Mouse (Mus musculus) forelimb bud, embryonic 11.5 days (tissue): Measurements from ENCODE around the gene Hspb11.

Experiments used
- DNase-seq: peaks from one replicate; pipeline ENCODE4 v3.0.0-alpha.2; 2012; ENCODE audit warnings: low read depth, low spot score

Gene Hspb11

DNA sequence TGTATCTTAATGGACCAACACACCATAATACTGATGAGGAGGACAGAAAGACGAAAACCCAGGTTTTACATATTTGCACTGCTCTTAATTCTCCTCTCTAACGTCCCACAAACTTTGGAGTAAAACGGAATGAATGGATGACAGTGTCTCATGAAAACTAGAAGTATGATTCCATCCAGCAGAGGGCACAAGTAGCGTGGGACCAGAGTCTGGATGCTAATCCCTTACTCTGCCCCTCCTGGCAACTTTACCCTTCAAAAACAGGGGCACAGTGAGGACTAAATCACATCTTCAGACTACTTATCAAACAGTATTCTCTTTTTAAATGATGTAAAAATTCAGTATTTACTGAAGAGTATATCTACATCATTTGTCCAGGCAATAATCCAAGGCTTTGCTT, 2.9 kb upstream of the Hspb11 start:
- peak; percentile 45 for DNase-seq

GRCm38 (mm10) chr4:107252522-107252921, 871 bp upstream of the Hspb11 start:
- DNase-seq = no peak

- DNase-seq = no peak
Measured at GRCm38 (mm10) chr4:107254414-107254813, 1.0 kb downstream of the Hspb11 start.

DNA sequence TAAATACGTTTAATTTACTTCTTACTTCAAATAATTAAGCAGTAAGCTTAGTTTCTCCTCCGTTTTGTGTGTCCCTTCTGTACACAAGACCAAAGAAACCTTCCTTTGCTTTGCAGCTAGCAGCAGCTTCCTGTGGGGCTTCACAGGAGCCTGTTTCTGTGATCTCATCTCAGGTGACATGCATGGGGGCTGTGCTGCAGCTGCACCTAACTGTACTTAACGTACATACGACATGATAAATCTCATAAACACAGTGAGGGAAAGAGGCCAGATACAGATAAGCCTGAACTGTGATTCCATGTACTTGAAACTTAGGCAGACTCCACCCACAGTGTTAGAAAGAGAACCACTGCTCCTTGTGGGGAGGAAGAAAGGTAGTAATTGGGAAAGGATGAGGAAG, 6.6 kb downstream of the Hspb11 start:
- DNase-seq = no peak

- DNase-seq = no peak
Measured at GRCm38 (mm10) chr4:107273683-107274082, 20.3 kb downstream of the Hspb11 start.

GRCm38 (mm10) chr4:107274511-107274910, 21.1 kb downstream of the Hspb11 start:
- no peak for DNase-seq

DNA sequence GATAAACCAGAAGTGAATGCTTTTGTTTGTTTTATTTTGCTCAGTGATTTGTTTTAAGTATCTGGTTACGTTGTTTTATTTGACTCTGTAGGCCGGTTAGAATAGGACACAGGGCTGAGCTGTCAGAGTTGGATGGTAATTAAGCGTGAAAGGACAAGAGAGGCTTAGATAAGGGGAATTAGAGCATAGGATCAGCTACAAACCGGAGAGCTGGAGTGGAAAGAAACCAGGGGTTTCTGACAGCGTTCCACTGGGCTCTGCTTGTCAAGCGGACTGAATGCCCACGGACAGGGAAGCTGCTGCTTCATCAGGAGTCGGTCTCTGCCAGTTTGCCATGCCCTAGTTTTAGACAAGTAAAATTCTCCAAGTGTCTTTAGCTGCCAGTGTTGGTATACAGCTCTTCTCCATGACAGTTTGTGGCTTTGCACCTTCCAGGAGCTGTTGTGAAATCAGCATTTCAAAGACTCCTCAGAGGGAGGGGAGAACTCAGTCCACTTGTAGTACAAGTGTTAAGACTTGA, 24.9 kb downstream of the Hspb11 start:
- no peak for DNase-seq

DNA sequence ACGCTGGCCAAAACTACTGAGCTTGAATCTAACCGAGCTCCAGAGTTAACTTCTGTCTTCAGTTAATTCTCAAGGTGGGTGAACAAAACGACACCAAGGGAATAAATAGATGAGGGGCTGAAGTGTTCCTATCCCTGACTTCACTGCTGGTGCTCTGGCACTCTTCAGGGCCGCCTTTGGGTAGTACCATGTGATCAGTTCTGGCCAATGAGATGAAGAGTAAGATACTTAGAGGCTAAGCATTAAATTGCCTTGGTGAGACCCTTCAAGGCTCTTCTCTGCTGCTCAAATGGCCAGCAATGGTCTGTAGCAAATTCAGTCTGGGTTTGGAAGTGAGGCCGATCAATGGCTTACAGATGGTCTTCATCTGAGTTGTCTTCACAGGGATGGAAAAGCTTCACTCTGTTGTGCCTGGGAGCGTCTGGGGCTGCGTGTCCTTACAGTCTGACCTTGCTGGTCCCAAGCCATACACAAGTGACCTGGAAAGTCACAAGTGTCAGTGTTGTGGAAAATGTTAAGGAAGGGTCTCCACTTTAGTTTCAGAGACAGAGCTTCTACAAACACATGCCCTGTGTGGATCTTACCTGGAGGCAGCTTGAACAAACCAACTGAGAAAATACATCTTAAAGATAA, 27.6 kb downstream of the Hspb11 start:
- DNase-seq = no peak

- DNase-seq = no peak
Measured at GRCm38 (mm10) chr4:107285446-107286200, 32.2 kb downstream of the Hspb11 start.

DNA sequence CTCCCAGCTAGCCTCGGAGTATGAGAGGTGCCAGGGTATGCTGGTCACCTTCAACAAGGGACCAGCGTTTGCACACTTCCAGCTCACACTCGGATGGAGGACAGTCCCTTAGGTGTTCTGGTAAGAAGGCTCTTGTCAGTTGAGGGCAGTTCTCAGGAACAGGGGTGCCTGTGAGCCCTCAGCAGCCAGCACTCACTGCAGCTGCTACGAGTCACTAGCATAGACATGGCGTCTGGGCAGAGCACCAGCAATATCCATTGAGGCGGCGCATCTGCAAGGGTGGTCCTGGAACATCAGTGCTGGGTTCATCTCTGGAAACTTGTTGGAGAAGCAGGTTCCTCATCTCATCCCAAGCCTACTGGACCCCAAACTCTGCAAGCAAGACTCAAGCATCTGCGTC, 33.0 kb downstream of the Hspb11 start:
- DNase-seq = no peak

- DNase-seq = no peak
Measured at GRCm38 (mm10) chr4:107287517-107287916, 34.1 kb downstream of the Hspb11 start.

- DNase-seq = no peak
Measured at GRCm38 (mm10) chr4:107291611-107292272, 38.3 kb downstream of the Hspb11 start.

GRCm38 (mm10) chr4:107292273-107292662, 38.9 kb downstream of the Hspb11 start:
- no peak for DNase-seq

DNA sequence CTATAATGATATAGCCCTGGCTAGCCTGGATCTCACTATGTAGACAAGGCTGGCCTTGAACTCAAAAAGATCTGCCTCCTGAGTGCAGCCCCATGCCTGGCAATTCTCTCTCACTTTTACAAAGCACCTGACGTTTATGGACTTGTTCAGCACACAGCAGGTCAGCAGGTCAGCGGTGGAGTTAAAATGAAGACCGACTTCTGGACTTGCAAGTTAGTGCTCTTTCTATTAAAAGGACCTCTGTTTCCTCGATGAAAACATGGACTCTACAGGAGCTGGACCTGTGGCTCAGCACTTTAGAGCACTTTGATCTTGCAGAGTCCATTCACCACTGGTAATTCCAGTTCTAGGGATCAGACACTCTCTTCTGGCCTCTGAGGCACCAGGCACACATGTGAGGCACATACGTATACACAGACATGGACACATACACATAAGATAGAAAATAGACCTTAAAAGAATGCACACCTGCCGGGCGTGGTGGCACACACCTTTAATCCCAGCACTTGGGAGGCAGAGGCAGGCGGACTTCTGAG, 44.7 kb downstream of the Hspb11 start:
- no peak for DNase-seq

- no peak for DNase-seq
Measured at GRCm38 (mm10) chr4:107299779-107300340, 46.5 kb downstream of the Hspb11 start.

DNA sequence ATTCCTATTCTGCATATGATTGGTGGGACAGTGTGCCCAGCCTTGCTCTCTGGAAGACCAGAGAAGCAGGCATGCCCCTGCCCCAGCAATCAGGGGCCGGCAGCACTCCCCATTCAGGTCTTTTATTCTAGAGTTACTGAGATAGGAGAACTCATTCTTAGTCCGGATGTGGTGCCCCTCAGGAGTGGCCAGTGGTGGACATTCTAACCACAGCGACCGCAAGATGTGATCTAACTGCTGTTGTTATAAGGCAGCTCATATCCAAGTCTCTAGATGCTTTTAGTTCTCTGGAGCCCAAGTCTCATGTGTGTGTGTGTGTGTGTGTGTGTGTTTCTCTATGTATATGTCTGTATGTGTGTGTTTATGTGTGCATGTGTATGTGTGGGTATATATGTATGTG, 47.0 kb downstream of the Hspb11 start:
- DNase-seq = no peak

- no peak for DNase-seq
Measured at GRCm38 (mm10) chr4:107300902-107301555, 47.6 kb downstream of the Hspb11 start.

GRCm38 (mm10) chr4:107302221-107302620, 48.8 kb downstream of the Hspb11 start:
- DNase-seq = no peak

DNA sequence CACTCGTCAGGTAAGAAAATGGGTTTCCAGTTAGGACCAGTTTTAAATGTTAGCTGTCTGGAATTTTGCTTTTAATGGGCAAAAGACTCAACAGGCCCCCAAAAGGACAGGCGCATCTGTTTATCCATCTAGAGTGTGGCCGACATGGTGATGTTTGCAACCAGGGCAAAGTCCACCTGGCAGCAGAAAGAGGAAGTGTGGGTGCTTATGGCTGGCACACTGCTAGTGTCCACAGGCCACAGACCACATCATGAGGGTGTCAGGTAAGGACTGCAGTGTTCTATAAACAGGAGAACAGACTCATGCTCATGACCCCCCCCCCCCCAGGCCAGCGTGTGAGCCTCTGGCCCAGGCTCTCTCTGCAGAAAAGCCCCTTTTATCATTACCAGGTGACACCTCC, 49.4 kb downstream of the Hspb11 start:
- no peak for DNase-seq

GRCm38 (mm10) chr4:107303531-107303930, 50.1 kb downstream of the Hspb11 start:
- no peak for DNase-seq

DNA sequence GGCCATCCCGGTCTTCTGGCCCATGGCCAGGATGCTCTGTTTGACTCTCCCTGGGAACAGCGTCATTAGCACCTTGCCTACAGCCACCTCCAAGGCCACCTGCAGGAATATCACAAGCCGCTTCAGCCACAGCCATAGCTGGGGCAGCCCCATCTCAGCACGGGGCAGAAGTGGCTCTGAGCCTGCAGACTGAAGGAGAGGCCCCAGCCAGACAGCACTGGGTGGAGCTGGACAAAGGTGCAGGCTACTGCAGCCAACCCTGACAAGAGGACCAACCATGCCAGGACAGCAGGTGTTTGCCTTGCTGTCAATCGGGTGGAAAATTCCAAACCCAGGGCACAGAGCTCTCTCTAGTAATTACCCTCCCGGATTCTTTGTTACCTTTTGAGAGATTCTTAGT, 53.6 kb downstream of the Hspb11 start, which contains the start of gene Dio1:
TSS of gene Dio1 (minus strand) at position 204 of the 400 bp plus-strand sequence.
- no peak for DNase-seq
